Mouse (Mus musculus) bone marrow macrophage, adult 2 months (primary cell): ENCODE measurements around the gene Adi1.

Source experiments
- CTCF ChIP-seq: IDR thresholded peaks from 2 replicates; pipeline ENCODE4 v1.5.1; 2012; ENCODE audit warnings: low read depth, mild to moderate bottlenecking, low read length, moderate library complexity
- POLR2A ChIP-seq: IDR thresholded peaks from 2 replicates; pipeline ENCODE4 v1.6.1; 2012; ENCODE audit warnings: mild to moderate bottlenecking, low read depth, low read length, borderline replicate concordance

GRCm38 (mm10) chr12:28686199-28686879 lies 11.3 kb downstream of the Adi1 start:
- TF ChIP-seq POLR2A, result no peak
- no peak for TF ChIP-seq CTCF
